Mouse (Mus musculus): ENCODE data around the gene Ugt1a6a. TPM values are rescaled to one million over a fixed set of nuclear protein-coding genes. Genes with fewer than 3 reads are reported as not detected.
"Not testable (repeated sequence)": the region's sequence is repeated elsewhere in the genome, so short reads cannot be mapped to it uniquely, and the experiment has no call there.

Ugt1a6a gene
- polyA plus RNA-seq, 1 experiment from 2014 or later = 1.1 TPM

GRCm38 (mm10) chr1:88225301-88225700 is 90.7 kb downstream of the Ugt1a6a start:
- H3K4me3 ChIP-seq; H3K27ac ChIP-seq; H3K4me2 ChIP-seq (replicated peaks); H3K9ac ChIP-seq; H3K4me1 ChIP-seq; H3K27me3 ChIP-seq; H3K36me3 ChIP-seq; ATAC-seq (ENCODE audit: insufficient number of reproducible peaks, insufficient read depth, low FRiP score, low TSS enrichment): not testable (repeated sequence)
- whole genome bisulfite sequencing = 36% methylated on average over 2 of the region's 2 CpGs
- peaks cover 49% of the 10 kb centered on the region for H3K9me3 ChIP-seq

DNA sequence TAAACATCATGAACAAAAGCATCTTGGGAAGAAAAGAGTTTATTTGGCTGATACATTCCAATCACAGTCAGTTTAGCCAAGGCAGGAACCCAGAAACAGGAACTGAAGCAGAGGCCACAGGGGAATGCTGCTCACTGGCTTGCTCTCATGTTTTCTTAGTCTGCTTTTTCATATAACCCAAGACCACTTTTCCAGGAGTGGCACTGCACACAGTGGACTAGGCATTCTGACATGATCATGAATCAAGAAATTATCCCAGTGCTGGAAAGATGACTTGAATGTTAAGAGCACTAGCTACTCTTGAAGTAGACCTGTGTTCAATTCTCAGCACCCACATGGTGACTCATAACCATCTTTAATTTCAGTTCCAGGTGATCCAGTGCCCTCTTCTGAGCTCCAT is 91.1 kb downstream of the Ugt1a6a start:
- no peak overlapping the region for H3K4me2 ChIP-seq (replicated peaks)
- H3K9ac ChIP-seq = no peak overlapping the region
- H3K27me3 ChIP-seq = no peaks in the 10 kb centered on the region
- ATAC-seq (ENCODE audit: insufficient number of reproducible peaks, insufficient read depth, low FRiP score, low TSS enrichment) = no peak
- H3K9me3 ChIP-seq = peaks cover 53% of the 10 kb centered on the region
- no peaks in the 10 kb centered on the region for H3K4me1 ChIP-seq
- no peaks in the 10 kb centered on the region for H3K36me3 ChIP-seq
- no peak overlapping the region for H3K4me3 ChIP-seq
- no peak overlapping the region for H3K27ac ChIP-seq

- H3K4me3 ChIP-seq = no peak within 1 kb of the TSS
- 54% methylated on average over 5 of the region's 5 CpGs for WGBS
- no peak for ATAC-seq (ENCODE audit: insufficient number of reproducible peaks, insufficient read depth, low FRiP score, low TSS enrichment)
- no peaks in the 10 kb centered on the region for H3K4me1 ChIP-seq
- H3K4me2 ChIP-seq (replicated peaks) = no peak within 1 kb of the TSS
- peaks cover 64% of the 10 kb centered on the region for H3K9me3 ChIP-seq
- no peak within 1 kb of the TSS for H3K27ac ChIP-seq
- H3K9ac ChIP-seq = no peak within 1 kb of the TSS
- H3K36me3 ChIP-seq = no peaks in the 10 kb centered on the region
- no peaks in the 10 kb centered on the region for H3K27me3 ChIP-seq
These were observed 92.2 kb downstream of the Ugt1a6a start, which contains the start of gene Mroh2a for GRCm38 (mm10) chr1:88226670-88227379. Gene Mroh2a, plus strand, starts transcription at chr1:88226986.

DNA sequence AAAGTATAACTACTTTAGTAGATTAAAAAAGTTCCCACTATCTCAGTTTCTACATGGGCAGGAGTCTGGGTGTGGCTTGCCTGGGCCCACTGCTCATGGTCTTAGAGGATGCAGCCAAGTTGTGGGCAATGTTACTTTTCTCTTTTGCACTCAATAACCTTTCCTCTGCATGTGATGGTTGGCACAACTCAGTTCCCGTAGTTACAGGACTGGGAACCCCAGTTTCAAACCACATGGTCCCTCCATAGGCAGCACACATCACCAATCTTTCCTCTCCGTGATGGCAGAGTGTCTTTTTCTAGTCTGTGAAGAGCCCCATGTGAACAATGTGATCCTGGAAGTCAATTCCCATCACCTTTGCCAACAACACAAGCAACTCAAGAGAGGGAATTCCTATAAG is 92.9 kb downstream of the Ugt1a6a start:
- no peak overlapping the region for H3K4me3 ChIP-seq
- H3K27me3 ChIP-seq = no peaks in the 10 kb centered on the region
- no peak overlapping the region for H3K9ac ChIP-seq
- H3K27ac ChIP-seq = no peak overlapping the region
- H3K9me3 ChIP-seq = peaks cover 71% of the 10 kb centered on the region
- no peak overlapping the region for H3K4me2 ChIP-seq (replicated peaks)
- no peak for ATAC-seq (ENCODE audit: insufficient number of reproducible peaks, insufficient read depth, low FRiP score, low TSS enrichment)
- H3K36me3 ChIP-seq = no peaks in the 10 kb centered on the region
- 57% methylated on average over 2 of the region's 2 CpGs for WGBS
- no peaks in the 10 kb centered on the region for H3K4me1 ChIP-seq

GRCm38 (mm10) chr1:88228121-88228520 is 93.5 kb downstream of the Ugt1a6a start:
- Histone ChIP-seq H3K4me1 (no peaks in the 10 kb centered on the region), H3K9me3 (peaks cover 77% of the 10 kb centered on the region), H3K4me2 (replicated peaks) (no peak overlapping the region), H3K4me3 (no peak overlapping the region), H3K9ac (no peak overlapping the region), H3K27me3 (no peaks in the 10 kb centered on the region), H3K36me3 (no peaks in the 10 kb centered on the region), H3K27ac (no peak overlapping the region)
- 68% methylated on average over 7 of the region's 7 CpGs for WGBS
- no peak for ATAC-seq (ENCODE audit: insufficient number of reproducible peaks, insufficient read depth, low FRiP score, low TSS enrichment)

DNA sequence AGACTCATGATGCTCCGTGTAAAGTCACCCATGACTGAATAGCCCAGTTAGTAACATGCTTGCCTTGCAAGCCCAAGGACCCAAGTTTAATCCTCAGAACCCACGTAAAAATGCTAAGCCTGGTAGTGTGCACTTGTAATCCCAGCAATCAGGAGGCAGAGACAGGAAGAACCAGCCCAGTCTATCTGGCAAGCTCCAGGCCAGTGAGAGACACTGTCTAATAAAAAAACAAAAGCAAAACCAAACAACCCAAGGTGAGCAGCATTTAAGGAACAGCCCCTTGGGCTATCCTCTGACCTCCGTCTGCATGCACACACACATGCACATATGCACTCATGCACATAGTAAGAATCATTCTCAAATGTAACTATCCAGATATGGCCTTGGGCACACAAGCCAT is 95.0 kb downstream of the Ugt1a6a start:
- no peaks in the 10 kb centered on the region for H3K27me3 ChIP-seq
- ATAC-seq (ENCODE audit: insufficient number of reproducible peaks, insufficient read depth, low FRiP score, low TSS enrichment) = no peak
- 77% methylated on average over 3 of the region's 3 CpGs for WGBS

GRCm38 (mm10) chr1:88229986-88230385 is 95.4 kb downstream of the Ugt1a6a start:
- H3K9me3 ChIP-seq = peaks cover 96% of the 10 kb centered on the region
- no peak overlapping the region for H3K4me2 ChIP-seq (replicated peaks)
- no peak overlapping the region for H3K27ac ChIP-seq
- no peaks in the 10 kb centered on the region for H3K4me1 ChIP-seq
- no peak overlapping the region for H3K9ac ChIP-seq
- no peaks in the 10 kb centered on the region for H3K36me3 ChIP-seq
- ATAC-seq (ENCODE audit: insufficient number of reproducible peaks, insufficient read depth, low FRiP score, low TSS enrichment) = no peak
- H3K27me3 ChIP-seq = no peaks in the 10 kb centered on the region
- no peak overlapping the region for H3K4me3 ChIP-seq
- WGBS = 86% methylated on average over 5 of the region's 5 CpGs

More for the DNA sequence above, 95.0 kb downstream of the Ugt1a6a start:
- Histone ChIP-seq H3K4me1 (no peaks in the 10 kb centered on the region), H3K9ac (no peak overlapping the region), H3K36me3 (no peaks in the 10 kb centered on the region), H3K27ac (no peak overlapping the region), H3K4me2 (replicated peaks) (no peak overlapping the region), H3K9me3 (peaks cover 92% of the 10 kb centered on the region), H3K4me3 (no peak overlapping the region)

- Histone ChIP-seq H3K36me3 (no peaks in the 10 kb centered on the region), H3K4me3 (no peak overlapping the region), H3K27me3 (no peaks in the 10 kb centered on the region), H3K9me3 (peaks cover 98% of the 10 kb centered on the region), H3K27ac (no peak overlapping the region), H3K4me1 (no peaks in the 10 kb centered on the region), H3K9ac (no peak overlapping the region), H3K4me2 (replicated peaks) (no peak overlapping the region)
- 70% methylated on average over 7 of the region's 7 CpGs for WGBS
- ATAC-seq (ENCODE audit: insufficient number of reproducible peaks, insufficient read depth, low FRiP score, low TSS enrichment) = no peak
These were observed 95.8 kb downstream of the Ugt1a6a start for GRCm38 (mm10) chr1:88230421-88230820.

GRCm38 (mm10) chr1:88230981-88231802 is 96.6 kb downstream of the Ugt1a6a start:
- no peak overlapping the region for H3K27ac ChIP-seq
- WGBS = 74% methylated on average over 6 of the region's 6 CpGs
- no peak for ATAC-seq (ENCODE audit: insufficient number of reproducible peaks, insufficient read depth, low FRiP score, low TSS enrichment)
- H3K9ac ChIP-seq = no peak overlapping the region
- H3K4me2 ChIP-seq (replicated peaks) = no peak overlapping the region
- no peaks in the 10 kb centered on the region for H3K36me3 ChIP-seq
- no peaks in the 10 kb centered on the region for H3K4me1 ChIP-seq
- H3K4me3 ChIP-seq = no peak overlapping the region
- peaks cover 98% of the 10 kb centered on the region for H3K9me3 ChIP-seq
- H3K27me3 ChIP-seq = no peaks in the 10 kb centered on the region

DNA sequence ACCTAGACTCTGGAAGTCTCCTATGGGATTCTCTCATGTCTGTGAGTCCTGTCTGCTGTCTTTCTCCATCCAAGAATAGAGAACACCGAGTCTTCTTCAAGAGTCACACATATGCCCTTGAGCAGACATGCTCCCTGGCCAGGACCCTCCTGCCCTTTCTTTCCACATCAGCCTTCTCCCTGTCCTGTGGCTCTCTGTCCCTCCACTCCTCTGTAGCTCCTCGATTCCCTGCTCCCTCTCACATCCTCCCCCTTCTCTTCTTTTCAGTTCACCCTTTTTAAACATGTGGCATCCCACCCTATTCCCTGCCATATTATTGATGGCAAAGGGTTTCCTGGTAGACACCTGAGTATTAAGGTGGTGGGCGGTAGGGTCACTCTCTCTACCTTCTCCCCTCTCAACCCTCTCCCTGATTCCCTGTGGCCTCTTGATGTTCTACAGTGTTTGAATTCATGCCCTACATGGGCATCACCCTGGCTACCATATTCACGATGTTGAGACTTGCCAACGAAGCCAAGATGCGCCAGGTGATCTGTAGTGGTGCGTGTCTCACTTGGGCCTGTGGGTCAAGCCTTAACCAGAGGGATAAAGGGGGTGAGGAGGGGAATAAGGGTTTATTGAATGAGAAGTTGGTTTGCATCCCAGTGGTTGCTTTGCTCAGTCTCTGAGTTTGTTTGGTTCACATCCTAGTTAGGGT is 97.3 kb downstream of the Ugt1a6a start:
- Histone ChIP-seq H3K4me2 (replicated peaks) (no peak overlapping the region), H3K27me3 (no peaks in the 10 kb centered on the region), H3K4me1 (no peaks in the 10 kb centered on the region), H3K9me3 (peaks cover 96% of the 10 kb centered on the region), H3K27ac (no peak overlapping the region), H3K4me3 (no peak overlapping the region), H3K36me3 (no peaks in the 10 kb centered on the region), H3K9ac (no peak overlapping the region)
- 65% methylated on average over 7 of the region's 7 CpGs for WGBS
- ATAC-seq (ENCODE audit: insufficient number of reproducible peaks, insufficient read depth, low FRiP score, low TSS enrichment) = no peak

GRCm38 (mm10) chr1:88232664-88233380 is 98.2 kb downstream of the Ugt1a6a start:
- 55% methylated on average over 3 of the region's 3 CpGs for WGBS
- no peak for ATAC-seq (ENCODE audit: insufficient number of reproducible peaks, insufficient read depth, low FRiP score, low TSS enrichment)
- no peaks in the 10 kb centered on the region for H3K27me3 ChIP-seq

More at GRCm38 (mm10) chr1:88232664-88233380, 98.2 kb downstream of the Ugt1a6a start:
- Histone ChIP-seq H3K9ac (no peak overlapping the region), H3K36me3 (no peaks in the 10 kb centered on the region), H3K9me3 (peaks cover 97% of the 10 kb centered on the region), H3K4me3 (no peak overlapping the region), H3K27ac (no peak overlapping the region), H3K4me2 (replicated peaks) (no peak overlapping the region), H3K4me1 (no peaks in the 10 kb centered on the region)

Measured in embryonic facial prominence, embryonic 12.5 days (tissue).